Mouse (Mus musculus): Measurements from ENCODE around the gene Preb. TPM values are rescaled to one million over a fixed set of nuclear protein-coding genes. Genes with fewer than 3 reads are reported as not detected.

Gene Preb
- polyA plus RNA-seq, 1 experiment from 2014 or later, result 127 TPM

DNA sequence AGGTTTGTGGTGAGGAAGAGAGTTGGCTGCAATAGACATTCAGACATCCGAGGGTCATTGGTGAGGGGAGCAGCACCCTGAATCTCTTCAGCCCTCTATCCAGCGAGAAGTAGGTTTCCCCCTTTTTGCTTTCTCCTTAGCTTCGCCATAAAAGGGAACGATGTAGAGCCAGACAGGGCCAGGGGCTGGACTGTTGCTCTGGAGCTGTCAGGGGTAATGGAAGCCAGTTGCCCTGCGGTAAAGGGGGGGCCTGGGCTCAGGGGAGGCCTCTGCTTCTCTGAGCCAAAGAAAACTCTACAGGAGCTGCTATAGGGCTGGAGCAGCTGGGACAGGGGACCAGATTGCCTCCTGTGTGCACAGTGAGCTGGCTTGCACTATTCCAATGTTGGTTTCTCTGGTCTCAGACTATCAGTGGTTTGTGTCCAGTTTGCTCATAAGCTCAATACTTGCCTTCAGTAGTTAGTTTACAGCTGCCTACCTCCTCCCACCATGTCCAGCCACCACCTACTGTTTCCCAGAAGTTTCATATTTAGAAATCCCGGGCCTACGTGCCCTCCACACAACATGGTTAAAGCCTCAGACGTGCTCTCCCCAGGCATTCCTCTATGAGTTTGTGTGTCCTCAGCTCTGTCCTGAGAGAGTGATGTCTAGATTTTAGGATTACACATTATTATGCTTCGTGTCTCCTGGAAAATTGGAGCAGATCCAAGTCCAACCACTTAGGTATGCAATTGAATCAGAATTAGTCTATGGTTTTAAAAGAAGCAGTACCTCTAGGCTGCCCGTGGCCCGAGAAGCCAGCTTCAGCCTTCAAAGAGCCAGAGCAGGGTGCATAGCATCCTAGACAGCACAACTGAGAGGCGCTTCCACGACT is 51.5 kb downstream of the Preb start:
- H3K9ac ChIP-seq (replicated peaks), result peak overlapping the region; percentile 62; the same call in 1 of the 2 replicates
- H3K36me3 ChIP-seq, result peaks cover 19% of the 10 kb centered on the region
- peak overlapping the region; percentile 62 for H3K4me3 ChIP-seq
- H3K4me2 ChIP-seq (replicated peaks), result peak overlapping the region; percentile 95
- peak; percentile 3; the same call in 1 of the 2 replicates for ATAC-seq (replicated peaks)
- H3K27me3 ChIP-seq, result no peaks in the 10 kb centered on the region
- peaks cover 40% of the 10 kb centered on the region for H3K4me1 ChIP-seq
- 58% methylated on average over 13 of the region's 13 CpGs for WGBS
- H3K9me3 ChIP-seq, result no peaks in the 10 kb centered on the region
- H3K27ac ChIP-seq (replicated peaks), result peak overlapping the region; percentile 72; the same call in 1 of the 2 replicates

DNA sequence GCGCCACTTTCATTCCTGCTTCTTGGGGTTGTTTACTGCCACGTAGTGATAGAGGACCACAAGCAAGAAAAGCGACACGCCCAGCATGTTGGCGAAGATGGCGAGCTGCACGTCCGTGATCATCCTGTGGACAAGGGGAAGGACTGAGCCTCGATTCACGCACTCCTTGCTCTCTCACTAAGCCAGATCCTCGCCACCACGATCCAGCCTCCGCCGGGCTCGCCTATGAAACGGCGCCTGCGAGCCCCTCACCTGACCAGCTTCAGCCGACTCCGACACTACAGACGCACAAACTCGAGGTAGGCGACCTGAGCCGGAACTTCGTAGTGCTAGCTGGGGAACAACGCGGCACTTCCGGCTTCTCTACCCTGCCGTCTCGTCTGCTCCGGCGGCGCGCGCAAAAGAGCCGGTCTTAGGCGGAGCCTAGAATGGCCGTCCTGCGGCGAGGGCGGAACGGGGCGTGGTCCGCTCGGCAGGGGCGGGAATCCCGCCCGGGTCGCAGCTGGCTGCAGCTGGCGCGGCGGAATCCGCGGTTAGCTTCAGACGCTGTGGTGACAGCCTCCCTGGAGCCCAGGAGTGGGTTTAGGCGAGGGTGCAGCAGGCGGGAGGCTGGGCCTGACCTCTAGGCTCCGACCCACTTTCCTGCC is 52.6 kb downstream of the Preb start, which contains the start of gene Ost4:
TSS of gene Ost4 (minus strand) at position 376 of the 647 bp plus-strand sequence.
- Histone ChIP-seq H3K36me3 (peaks cover 27% of the 10 kb centered on the region), H3K27ac (replicated peaks) (peak within 1 kb of the TSS; percentile 76), H3K9me3 (no peaks in the 10 kb centered on the region), H3K4me3 (peak within 1 kb of the TSS; percentile 62), H3K9ac (replicated peaks) (peak within 1 kb of the TSS; percentile 62), H3K4me2 (replicated peaks) (peak within 1 kb of the TSS; percentile 95), H3K27me3 (no peaks in the 10 kb centered on the region), H3K4me1 (peaks cover 30% of the 10 kb centered on the region)
- WGBS, result under 1% methylated on average over 58 of the region's 58 CpGs
- ATAC-seq (replicated peaks), result peak; percentile 96

DNA sequence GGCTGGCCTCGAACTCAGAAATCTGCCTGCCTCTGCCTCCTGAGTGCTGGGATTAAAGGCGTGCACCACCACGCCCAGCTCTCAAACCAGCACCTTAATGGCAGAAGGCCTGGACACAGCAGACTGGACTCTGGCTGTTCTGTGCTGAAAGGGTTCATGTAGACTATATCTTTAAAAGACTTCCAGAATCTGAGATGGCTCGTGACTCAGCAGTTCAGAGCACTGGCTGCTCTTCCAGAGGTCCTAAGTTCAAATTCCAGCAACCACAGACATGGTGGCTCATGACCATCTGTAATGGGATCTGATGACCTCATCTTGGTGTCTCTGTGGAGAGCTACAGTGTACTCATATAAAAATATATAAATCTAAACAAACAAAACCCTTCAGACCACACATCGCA is 58.3 kb downstream of the Preb start:
- H3K9me3 ChIP-seq, result no peaks in the 10 kb centered on the region
- no peak overlapping the region for H3K4me2 ChIP-seq (replicated peaks)
- peaks cover 70% of the 10 kb centered on the region for H3K36me3 ChIP-seq
- ATAC-seq (replicated peaks), result no peak
- H3K4me1 ChIP-seq, result peaks cover 15% of the 10 kb centered on the region
- no peaks in the 10 kb centered on the region for H3K27me3 ChIP-seq
- no peak overlapping the region for H3K27ac ChIP-seq (replicated peaks)
- H3K4me3 ChIP-seq, result no peak overlapping the region
- WGBS, result 94% methylated on average over 5 of the region's 5 CpGs
- H3K9ac ChIP-seq (replicated peaks), result no peak overlapping the region

Other genes with a start within 250 kb of the Preb start
- gene Dpysl5, start 248.8 kb downstream of the Preb start, polyA plus RNA-seq (2015; fragmentation: Nextera tagmentation; extraction: Ambion mirVana), result 216 and 226 TPM in 2 replicates
- gene Mapre3, start 145.7 kb downstream of the Preb start, polyA plus RNA-seq (2015; fragmentation: Nextera tagmentation; extraction: Ambion mirVana), result 101 and 110 TPM in 2 replicates
- 48.1 and 50.9 TPM in 2 replicates for gene Tmem214, start 92.3 kb downstream of the Preb start, polyA plus RNA-seq (2015; fragmentation: Nextera tagmentation; extraction: Ambion mirVana)
- 23.2 and 23.9 TPM in 2 replicates for gene Agbl5, start 71.7 kb downstream of the Preb start, polyA plus RNA-seq (2015; fragmentation: Nextera tagmentation; extraction: Ambion mirVana)
- gene Ost4, start 52.6 kb downstream of the Preb start, polyA plus RNA-seq (2015; fragmentation: Nextera tagmentation; extraction: Ambion mirVana), result 243 and 273 TPM in 2 replicates
- gene Emilin1, start 47.0 kb downstream of the Preb start, polyA plus RNA-seq (2015; fragmentation: Nextera tagmentation; extraction: Ambion mirVana), result 12.0 and 12.9 TPM in 2 replicates
- 5.1 and 5.5 TPM in 2 replicates for gene Khk, start 38.9 kb downstream of the Preb start, polyA plus RNA-seq (2015; fragmentation: Nextera tagmentation; extraction: Ambion mirVana)
- 15.9 and 18.5 TPM in 2 replicates for gene Cgref1, start 14.8 kb downstream of the Preb start, polyA plus RNA-seq (2015; fragmentation: Nextera tagmentation; extraction: Ambion mirVana)
- gene Tcf23, start 8.3 kb upstream of the Preb start, polyA plus RNA-seq (2015; fragmentation: Nextera tagmentation; extraction: Ambion mirVana), result not detected in 2 replicates
- gene Atraid, start 88.0 kb upstream of the Preb start, polyA plus RNA-seq (2015; fragmentation: Nextera tagmentation; extraction: Ambion mirVana), result 144 and 153 TPM in 2 replicates
- gene Slc5a6, start 88.6 kb upstream of the Preb start, polyA plus RNA-seq (2015; fragmentation: Nextera tagmentation; extraction: Ambion mirVana), result 13.6 and 16.0 TPM in 2 replicates
- gene Cad, start 94.4 kb upstream of the Preb start, polyA plus RNA-seq (2015; fragmentation: Nextera tagmentation; extraction: Ambion mirVana), result 17.6 and 19.8 TPM in 2 replicates
- gene Dnajc5g, start 145.9 kb upstream of the Preb start, polyA plus RNA-seq (2015; fragmentation: Nextera tagmentation; extraction: Ambion mirVana), result not detected in 2 replicates
- gene Slc30a3, start 147.9 kb upstream of the Preb start, polyA plus RNA-seq (2015; fragmentation: Nextera tagmentation; extraction: Ambion mirVana), result 1.5 and 2.2 TPM in 2 replicates
- gene Trim54, start 156.4 kb upstream of the Preb start, polyA plus RNA-seq (2015; fragmentation: Nextera tagmentation; extraction: Ambion mirVana), result not detected in 2 replicates
- gene Ucn, start 178.5 kb upstream of the Preb start, polyA plus RNA-seq (2015; fragmentation: Nextera tagmentation; extraction: Ambion mirVana), result not detected in 2 replicates
- 54.6 and 54.8 TPM in 2 replicates for gene Mpv17, start 193.9 kb upstream of the Preb start, polyA plus RNA-seq (2015; fragmentation: Nextera tagmentation; extraction: Ambion mirVana)
- 1.2 and 1.8 TPM in 2 replicates for gene Gm29609, start 219.6 kb upstream of the Preb start, polyA plus RNA-seq (2015; fragmentation: Nextera tagmentation; extraction: Ambion mirVana)
- 69.5 and 75.4 TPM in 2 replicates for gene Gtf3c2, start 219.8 kb upstream of the Preb start, polyA plus RNA-seq (2015; fragmentation: Nextera tagmentation; extraction: Ambion mirVana)
- 138 and 143 TPM in 2 replicates for gene Snx17, start 232.9 kb upstream of the Preb start, polyA plus RNA-seq (2015; fragmentation: Nextera tagmentation; extraction: Ambion mirVana)
- gene Eif2b4, start 233.1 kb upstream of the Preb start, polyA plus RNA-seq (2015; fragmentation: Nextera tagmentation; extraction: Ambion mirVana), result 78.8 and 87.0 TPM in 2 replicates
- gene Zfp513, start 241.9 kb upstream of the Preb start, polyA plus RNA-seq (2015; fragmentation: Nextera tagmentation; extraction: Ambion mirVana), result 16.3 and 17.7 TPM in 2 replicates